Mouse (Mus musculus) forebrain, embryonic 10.5 days (tissue): ENCODE results near the gene Lsm2. TPM values are rescaled to one million over a fixed set of nuclear protein-coding genes. Genes with fewer than 3 reads are reported as not detected.
"Not testable (repeated sequence)": the region's sequence is repeated elsewhere in the genome, so short reads cannot be mapped to it uniquely, and the experiment has no call there.

Experiments used
- DNase-seq: peaks from one replicate; pipeline ENCODE4 v3.0.0-alpha.2; 2017; ENCODE audit warnings: low spot score; ENCODE audit errors: extremely low spot score
- H3K27ac ChIP-seq: fragments of 300-500 bp; sonication (generic); 2 replicates; pipeline ENCODE4 v1.5.1; 2016; ENCODE audit warnings: mild to moderate bottlenecking
- H3K27me3 ChIP-seq: fragments of 300-500 bp; sonication (generic); 2 replicates; pipeline ENCODE4 v1.6.1; 2016; ENCODE audit warnings: mild to moderate bottlenecking; ENCODE audit not compliant: poor library complexity, severe bottlenecking
- H3K36me3 ChIP-seq: fragments of 300-500 bp; sonication (generic); replicated peaks from 2 replicates; pipeline ENCODE4 v1.6.1; 2016; ENCODE audit warnings: mild to moderate bottlenecking, moderate library complexity
- H3K4me1 ChIP-seq: fragments of 300-500 bp; sonication (generic); 2 replicates; pipeline ENCODE4 v1.6.1; 2016
- H3K4me3 ChIP-seq: fragments of 300-500 bp; sonication (generic); 2 replicates; pipeline ENCODE4 v1.5.1; 2016; ENCODE audit warnings: mild to moderate bottlenecking, moderate library complexity
- H3K9me3 ChIP-seq: fragments of 300-500 bp; sonication (generic); 2 replicates; pipeline ENCODE4 v1.6.1; 2016; ENCODE audit warnings: mild to moderate bottlenecking, moderate library complexity
- WGBS: fragments of 180-500 bp; shearing (Covaris S2); methylation state at CpG from one replicate; pipeline ENCODE4 v1.1.7; 2016; 5-methylcytosine and 5-hydroxymethylcytosine counted together
- polyA plus RNA-seq: library from polyadenylated mRNA; unstranded; fragments of >200 nt; fragmentation: Nextera tagmentation; extraction: Ambion mirVana; gene quantifications from 2 replicates; pipeline ENCODE4 v1.2.1, GENCODE M21; 2016

Lsm2 gene
- polyA plus RNA-seq: 363 and 375 TPM in 2 replicates

- H3K4me3 ChIP-seq: peak within 1 kb of the TSS; percentile 96
- H3K27me3 ChIP-seq: no peaks in the 10 kb centered on the region
- H3K4me1 ChIP-seq: peaks cover 26% of the 10 kb centered on the region
- DNase-seq: peak; percentile 90
- H3K27ac ChIP-seq: peak within 1 kb of the TSS; percentile 100
- peaks cover 48% of the 10 kb centered on the region for H3K36me3 ChIP-seq
- no peaks in the 10 kb centered on the region for H3K9me3 ChIP-seq
- WGBS: under 1% methylated on average over 58 of the region's 58 CpGs
Observed at GRCm38 (mm10) chr17:34981690-34982180, at the start of gene Lsm2. Gene Lsm2 (plus strand): TSS chr17:34981862.

DNA sequence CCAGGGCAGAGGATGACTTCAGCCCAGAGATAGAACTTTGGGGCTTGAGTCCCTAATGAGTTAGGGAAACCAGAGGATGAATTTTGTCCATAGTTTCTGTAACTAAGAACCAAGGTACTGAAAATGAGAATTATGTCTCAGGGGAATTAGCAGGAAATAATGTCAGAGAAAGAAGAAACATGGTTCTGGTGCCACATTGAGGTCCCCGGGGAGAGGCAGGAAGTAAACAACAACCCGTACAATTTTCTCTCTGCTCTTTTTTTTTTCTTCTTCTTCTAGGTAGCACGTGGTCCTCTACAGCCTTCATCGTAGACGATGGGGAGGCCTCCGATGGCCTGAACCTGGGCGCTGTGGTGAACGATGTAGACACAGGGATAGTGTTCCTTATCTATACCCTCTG is 49.4 kb upstream of the Lsm2 start:
- peaks cover 12% of the 10 kb centered on the region for H3K27me3 ChIP-seq
- peak overlapping the region; percentile 78 for H3K4me3 ChIP-seq
- DNase-seq: no peak
- peaks cover 21% of the 10 kb centered on the region for H3K36me3 ChIP-seq
- 91% methylated on average over 8 of the region's 8 CpGs for WGBS
- peaks cover 38% of the 10 kb centered on the region for H3K4me1 ChIP-seq
- H3K9me3 ChIP-seq: no peaks in the 10 kb centered on the region
- peak overlapping the region; percentile 84; the same call in 1 of the 2 replicates for H3K27ac ChIP-seq

GRCm38 (mm10) chr17:34934031-34934430 is 47.6 kb upstream of the Lsm2 start:
- H3K27me3 ChIP-seq: peaks cover 12% of the 10 kb centered on the region
- DNase-seq: no peak
- 68% methylated on average over 24 of the region's 24 CpGs for WGBS
- H3K9me3 ChIP-seq: no peaks in the 10 kb centered on the region
- peak overlapping the region; percentile 30; the same call in 1 of the 2 replicates for H3K27ac ChIP-seq
- peaks cover 21% of the 10 kb centered on the region for H3K36me3 ChIP-seq
- H3K4me1 ChIP-seq: peaks cover 38% of the 10 kb centered on the region
- H3K4me3 ChIP-seq: peak overlapping the region; percentile 18

- Histone ChIP-seq H3K4me3 (no peak overlapping the region), H3K9me3 (no peaks in the 10 kb centered on the region), H3K27ac (no peak overlapping the region), H3K4me1 (peaks cover 38% of the 10 kb centered on the region), H3K27me3 (peaks cover 12% of the 10 kb centered on the region), H3K36me3 (peaks cover 21% of the 10 kb centered on the region)
- 54% methylated on average over 8 of the region's 8 CpGs for WGBS
- no peak for DNase-seq
Observed at GRCm38 (mm10) chr17:34934830-34935229, 46.8 kb upstream of the Lsm2 start.

DNA sequence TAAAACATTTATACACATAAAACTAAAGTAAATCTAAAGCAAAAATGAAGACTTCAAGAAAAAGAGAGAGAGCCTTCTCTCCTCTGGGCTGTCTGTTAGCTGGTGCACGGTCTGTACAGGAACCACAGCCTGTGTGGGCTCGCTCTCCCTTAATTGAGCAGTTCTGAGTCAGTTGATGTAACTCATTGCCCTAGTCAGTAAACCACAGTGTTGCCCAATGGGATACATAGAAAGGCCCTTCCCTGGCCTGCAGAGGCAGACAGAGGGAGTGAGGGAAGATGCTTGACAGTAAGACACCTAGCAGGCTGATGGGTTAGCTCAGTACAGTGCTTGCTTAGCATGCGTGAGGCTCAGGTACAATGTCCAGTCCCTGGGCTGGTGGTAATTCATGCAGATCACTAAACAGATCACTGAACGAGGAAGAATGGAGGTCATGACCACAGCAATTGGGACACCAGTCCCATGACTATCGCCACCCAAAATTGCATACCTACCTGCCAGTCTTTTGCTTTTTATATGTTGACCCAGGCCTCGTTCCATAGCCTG is 43.6 kb upstream of the Lsm2 start:
- H3K4me3 ChIP-seq: no peak overlapping the region
- H3K4me1 ChIP-seq: peaks cover 35% of the 10 kb centered on the region
- no peaks in the 10 kb centered on the region for H3K9me3 ChIP-seq
- no peaks in the 10 kb centered on the region; the same call in 1 of the 2 replicates for H3K27me3 ChIP-seq
- no peak for DNase-seq
- WGBS: 91% methylated on average over 6 of the region's 6 CpGs
- no peak overlapping the region for H3K27ac ChIP-seq
- H3K36me3 ChIP-seq: peaks cover 21% of the 10 kb centered on the region

DNA sequence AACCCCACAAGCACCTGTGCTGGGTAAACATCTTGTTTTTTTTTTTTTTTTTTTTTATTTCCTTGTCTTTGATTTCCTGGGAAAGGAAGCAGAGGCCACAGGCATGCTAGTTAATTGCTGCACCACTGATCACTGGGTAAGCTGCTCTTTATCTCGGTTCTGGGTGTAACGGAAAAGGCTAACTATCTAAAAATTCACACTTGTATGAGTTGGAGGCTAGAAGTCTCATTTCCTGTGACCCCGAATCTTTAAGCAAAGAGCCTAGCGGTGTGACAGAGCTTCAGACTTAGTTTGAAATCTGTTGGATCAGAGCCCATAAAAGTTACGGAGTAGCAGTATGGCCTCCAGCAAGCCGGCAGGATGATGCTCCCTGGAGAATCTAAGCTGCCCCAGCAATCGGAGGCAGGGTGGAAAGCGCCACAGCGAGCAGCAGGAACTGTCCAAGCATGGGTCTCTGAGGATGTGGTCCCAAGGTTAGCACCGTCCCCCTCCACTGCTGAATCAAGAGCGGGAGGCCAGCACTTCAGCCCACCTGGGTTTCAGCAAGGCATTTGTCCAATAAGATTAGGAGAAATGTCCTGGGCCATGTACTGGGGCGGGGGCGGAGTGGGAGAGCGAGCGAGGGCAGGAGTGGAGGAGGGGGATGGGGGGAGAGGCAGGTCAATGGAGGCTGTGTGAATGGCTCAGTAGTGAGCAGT is 40.2 kb upstream of the Lsm2 start:
- H3K27ac ChIP-seq: peak overlapping the region; percentile 84
- no peaks in the 10 kb centered on the region; the same call in 1 of the 2 replicates for H3K9me3 ChIP-seq
- peak overlapping the region; percentile 46 for H3K4me3 ChIP-seq
- peak; percentile 70 for DNase-seq
- 6% methylated on average over 15 of the region's 15 CpGs for WGBS
- peaks cover 15% of the 10 kb centered on the region for H3K4me1 ChIP-seq
- no peaks in the 10 kb centered on the region for H3K27me3 ChIP-seq
- H3K36me3 ChIP-seq: no peaks in the 10 kb centered on the region

- Histone ChIP-seq H3K36me3 (no peaks in the 10 kb centered on the region), H3K4me1 (peaks cover 15% of the 10 kb centered on the region), H3K4me3 (no peak overlapping the region), H3K9me3 (no peaks in the 10 kb centered on the region; the same call in 1 of the 2 replicates), H3K27ac (no peak overlapping the region), H3K27me3 (no peaks in the 10 kb centered on the region)
- 87% methylated on average over 4 of the region's 4 CpGs for WGBS
- DNase-seq: no peak
Observed at GRCm38 (mm10) chr17:34943128-34943815, 38.4 kb upstream of the Lsm2 start.

DNA sequence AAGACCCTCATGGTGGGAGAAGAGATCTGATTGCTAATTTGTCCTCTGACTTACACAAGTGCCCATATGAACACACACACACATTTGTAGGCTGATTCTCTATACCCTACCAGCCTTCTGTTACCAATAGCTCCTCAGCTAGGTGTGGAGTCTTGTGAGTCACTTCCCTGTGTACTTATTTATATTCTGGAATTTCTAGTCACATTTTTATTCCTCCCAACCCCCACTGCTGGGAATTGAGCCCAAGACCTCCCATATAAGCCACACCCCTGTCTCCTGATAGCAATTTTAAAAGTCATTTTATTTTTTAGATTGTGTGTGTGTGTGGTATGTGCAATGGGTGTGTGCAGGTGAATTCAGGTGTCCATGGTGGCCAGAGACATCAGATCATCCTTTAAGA is 37.3 kb upstream of the Lsm2 start:
- peaks cover 15% of the 10 kb centered on the region for H3K4me1 ChIP-seq
- no peaks in the 10 kb centered on the region for H3K27me3 ChIP-seq
- no peak overlapping the region for H3K4me3 ChIP-seq
- H3K27ac ChIP-seq: no peak overlapping the region
- peaks cover 1% of the 10 kb centered on the region for H3K36me3 ChIP-seq
- H3K9me3 ChIP-seq: no peaks in the 10 kb centered on the region; the same call in 1 of the 2 replicates
- DNase-seq: no peak

DNA sequence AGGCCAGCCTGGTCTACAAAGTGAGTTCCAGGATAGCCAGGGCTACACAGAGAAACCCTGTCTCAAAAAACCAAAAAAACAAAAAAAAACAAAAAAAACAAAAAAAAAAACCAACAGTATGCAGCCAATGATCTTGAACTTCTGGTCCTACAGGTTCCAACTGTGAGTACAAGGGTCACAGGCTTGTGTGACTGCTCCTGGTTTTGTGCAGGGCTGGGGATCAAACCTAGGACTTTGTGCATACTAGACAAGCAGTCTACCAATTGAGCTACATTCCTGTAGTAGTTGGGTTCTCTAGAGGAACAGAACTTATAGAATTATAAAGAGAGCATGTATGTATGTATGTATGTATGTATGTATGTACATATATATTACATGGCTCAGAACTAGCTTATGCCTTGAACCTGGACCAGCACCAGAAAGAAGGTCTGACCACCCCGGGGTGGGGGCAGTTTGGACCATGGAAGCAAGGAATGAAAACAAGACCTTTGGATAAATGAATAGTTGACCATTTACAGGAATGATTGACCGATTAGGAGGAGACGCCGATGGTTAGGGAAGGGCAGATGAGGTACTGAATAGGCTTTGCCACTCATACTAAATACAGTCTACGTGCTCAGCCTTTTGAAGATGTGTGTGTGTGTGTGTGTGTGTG is 35.0 kb upstream of the Lsm2 start:
- H3K4me3 ChIP-seq: no peak overlapping the region
- 89% methylated on average over 5 of the region's 5 CpGs for WGBS
- peaks cover 16% of the 10 kb centered on the region for H3K4me1 ChIP-seq
- no peaks in the 10 kb centered on the region for H3K27me3 ChIP-seq
- no peaks in the 10 kb centered on the region; the same call in 1 of the 2 replicates for H3K9me3 ChIP-seq
- H3K36me3 ChIP-seq: peaks cover 24% of the 10 kb centered on the region
- H3K27ac ChIP-seq: no peak overlapping the region
- no peak for DNase-seq

GRCm38 (mm10) chr17:34947606-34948005 is 34.1 kb upstream of the Lsm2 start:
- no peaks in the 10 kb centered on the region; the same call in 1 of the 2 replicates for H3K9me3 ChIP-seq
- H3K36me3 ChIP-seq: peaks cover 27% of the 10 kb centered on the region
- H3K27ac ChIP-seq: no peak overlapping the region
- H3K4me1 ChIP-seq: peaks cover 11% of the 10 kb centered on the region
- WGBS: 35% methylated on average over 8 of the region's 8 CpGs
- no peak overlapping the region for H3K4me3 ChIP-seq
- DNase-seq: no peak
- no peaks in the 10 kb centered on the region for H3K27me3 ChIP-seq

DNA sequence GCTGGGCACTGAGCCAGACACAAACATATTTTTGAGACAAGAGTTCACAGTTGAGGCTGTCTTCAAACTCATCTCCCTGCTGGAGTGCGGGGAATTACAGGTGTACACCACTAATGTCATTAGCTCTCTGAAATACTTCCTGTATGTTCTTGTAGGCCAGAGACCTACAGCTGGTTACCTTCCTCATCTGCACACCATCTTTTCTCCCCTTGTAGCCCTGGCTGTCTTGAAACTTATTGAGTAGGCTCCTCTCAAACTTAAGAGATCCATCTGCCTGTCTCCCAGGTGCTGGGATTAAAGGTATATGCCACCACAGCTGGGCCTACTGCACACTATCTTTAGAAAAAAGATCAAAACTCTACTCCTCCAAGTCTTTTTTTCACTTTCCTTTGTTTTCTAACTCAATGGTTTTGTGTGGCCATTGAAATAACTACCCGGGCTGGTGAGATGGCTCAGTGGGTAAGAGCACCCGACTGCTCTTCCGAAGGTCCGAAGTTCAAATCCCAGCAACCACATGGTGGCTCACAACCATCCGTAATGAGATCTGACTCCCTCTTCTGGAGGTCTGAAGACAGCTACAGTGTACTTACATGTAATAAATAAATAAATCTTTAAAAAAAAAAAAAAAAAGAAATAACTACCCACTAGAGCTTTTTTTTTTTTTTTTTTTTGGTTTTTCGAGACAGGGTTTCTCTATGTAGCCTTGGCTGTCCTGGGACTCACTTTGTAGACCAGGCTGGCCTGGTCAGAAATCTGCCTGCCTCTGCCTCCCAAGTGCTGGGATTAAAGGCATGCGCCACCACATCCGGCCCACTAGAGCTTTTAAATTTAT is 32.7 kb upstream of the Lsm2 start:
- DNase-seq: peak; percentile 29
- Histone ChIP-seq H3K4me1 (peaks cover 11% of the 10 kb centered on the region), H3K4me3 (peak overlapping the region; percentile 98; the same call in 1 of the 2 replicates), H3K36me3 (peaks cover 27% of the 10 kb centered on the region)
- WGBS: 68% methylated on average over 9 of the region's 9 CpGs
- not testable (repeated sequence) for H3K9me3 ChIP-seq, H3K27ac ChIP-seq, H3K27me3 ChIP-seq

- Histone ChIP-seq H3K36me3 (peaks cover 27% of the 10 kb centered on the region), H3K27me3 (0 out of 2 replicates have a peak, but pooled peaks cover 1% of the 10 kb centered on the region), H3K4me3 (peak overlapping the region; percentile 98), H3K27ac (no peak overlapping the region), H3K9me3 (no peaks in the 10 kb centered on the region; the same call in 1 of the 2 replicates), H3K4me1 (peaks cover 11% of the 10 kb centered on the region)
- DNase-seq: peak; percentile 61
- WGBS: 40% methylated on average over 4 of the region's 4 CpGs
Observed at GRCm38 (mm10) chr17:34949553-34949969, 32.1 kb upstream of the Lsm2 start.
